Mouse (Mus musculus) liver, embryonic 16.5 days (tissue): ENCODE data around the gene Cttnbp2nl. TPM values are rescaled to one million over a fixed set of nuclear protein-coding genes. Genes with fewer than 3 reads are reported as not detected.
A peak's percentile ranks its signal among the peaks of the same experiment; 100 is the strongest.

Experiments
- ATAC-seq: fragments of 200-750 bp; cut with Nextera tagmentation; 2 replicates; pipeline ENCODE4 v1.8.0; 2017; ENCODE audit warnings: low read depth, mild to moderate bottlenecking, moderate number of reproducible peaks, moderate library complexity
- H3K27ac ChIP-seq: fragments of 300-500 bp; sonication (generic); 2 replicates; pipeline ENCODE4 v1.5.1; 2014; ENCODE audit warnings: mild to moderate bottlenecking, low read length
- H3K27me3 ChIP-seq: fragments of 300-500 bp; sonication (generic); 2 replicates; pipeline ENCODE4 v1.6.1; 2014; ENCODE audit warnings: low read depth, low read length, mixed read lengths; ENCODE audit not compliant: control insufficient read depth, insufficient read depth
- H3K36me3 ChIP-seq: fragments of 300-500 bp; sonication (generic); 2 replicates; pipeline ENCODE4 v1.6.1; 2014; ENCODE audit warnings: mild to moderate bottlenecking; ENCODE audit not compliant: control insufficient read depth, insufficient read depth
- H3K4me1 ChIP-seq: fragments of 300-500 bp; sonication (generic); 2 replicates; pipeline ENCODE4 v1.6.1; 2014; ENCODE audit warnings: low read depth, low read length, mixed read lengths; ENCODE audit not compliant: control insufficient read depth
- H3K4me2 ChIP-seq: fragments of 300-500 bp; sonication (generic); 2 replicates; pipeline ENCODE4 v1.6.1; 2014; ENCODE audit warnings: low read depth, low read length, mixed read lengths
- H3K4me3 ChIP-seq: fragments of 300-500 bp; sonication (generic); 2 replicates; pipeline ENCODE4 v1.5.1; 2014; ENCODE audit warnings: low read depth, mild to moderate bottlenecking, low read length
- H3K9ac ChIP-seq: fragments of 300-500 bp; sonication (generic); 2 replicates; pipeline ENCODE4 v1.6.1; 2014; ENCODE audit warnings: low read depth, low read length
- H3K9me3 ChIP-seq: fragments of 300-500 bp; sonication (generic); replicated peaks from 2 replicates; pipeline ENCODE4 v1.6.1; 2016; ENCODE audit warnings: low read length; ENCODE audit not compliant: control insufficient read depth
- WGBS: fragments of 180-500 bp; shearing (Covaris S2); extraction: QIAGEN DNeasy Blood & Tissue Kit; methylation state at CpG from one replicate; pipeline ENCODE4 v1.1.7; 2014; ENCODE audit not compliant: insufficient replicate concordance; 5-methylcytosine and 5-hydroxymethylcytosine counted together
- polyA plus RNA-seq: library from polyadenylated mRNA; unstranded; fragments of >200 nt; fragmentation: Nextera tagmentation; extraction: Ambion mirVana; gene quantifications from 2 replicates; pipeline ENCODE4 v1.2.1, GENCODE M21; 2015

Gene Cttnbp2nl
- polyA plus RNA-seq, 1 experiment from 2014 or later, result 3.3 TPM

DNA sequence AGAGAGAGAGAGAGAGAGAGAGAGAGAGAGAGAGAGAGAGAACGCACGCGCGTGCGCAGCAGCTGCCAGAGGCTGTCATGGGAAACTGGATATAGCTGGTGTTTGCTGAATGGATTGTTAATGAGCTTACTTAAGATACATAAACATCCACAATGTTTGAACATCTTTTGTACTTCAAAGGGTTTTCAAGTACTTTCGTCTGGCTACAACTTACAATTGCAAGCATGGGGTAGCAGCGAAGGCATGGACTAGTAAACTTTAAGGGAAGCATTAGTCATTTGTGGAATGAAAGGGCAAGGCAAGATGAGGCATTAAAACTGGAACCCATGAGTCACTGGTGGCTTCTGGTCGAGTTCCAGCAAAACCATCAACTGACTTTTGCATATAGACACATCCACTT lies 52.4 kb downstream of the Cttnbp2nl start:
- Histone ChIP-seq H3K9me3 (no peaks in the 10 kb centered on the region), H3K27ac (no peak overlapping the region), H3K4me3 (no peak overlapping the region), H3K36me3 (no peaks in the 10 kb centered on the region), H3K4me1 (no peaks in the 10 kb centered on the region), H3K4me2 (no peak overlapping the region), H3K27me3 (no peaks in the 10 kb centered on the region; the same call in 1 of the 2 replicates), H3K9ac (no peak overlapping the region)
- 70% methylated on average over 8 of the region's 8 CpGs for WGBS
- no peak for ATAC-seq

DNA sequence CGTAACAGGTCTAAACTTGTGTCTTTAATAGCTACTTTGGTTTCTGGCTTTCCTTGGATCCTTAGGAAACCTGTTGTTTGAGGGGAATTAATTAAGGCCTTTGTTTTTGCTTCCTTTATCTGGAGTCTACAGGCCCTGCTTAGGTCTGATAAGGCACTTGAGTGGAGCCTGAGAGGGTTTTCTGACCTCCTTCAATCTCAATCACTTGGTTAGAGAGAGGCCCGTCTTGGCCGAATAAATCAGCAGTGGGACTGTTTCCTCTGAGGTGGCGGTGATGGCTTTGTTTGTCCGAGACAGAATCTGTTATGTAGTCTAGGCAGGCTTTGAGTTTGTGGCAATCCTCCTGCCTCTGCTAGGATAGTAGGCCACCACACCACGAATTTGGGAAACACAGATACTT lies 55.4 kb downstream of the Cttnbp2nl start:
- Histone ChIP-seq H3K4me2 (no peak overlapping the region), H3K9me3 (no peaks in the 10 kb centered on the region), H3K4me1 (no peaks in the 10 kb centered on the region; the same call in 1 of the 2 replicates), H3K4me3 (no peak overlapping the region), H3K36me3 (no peaks in the 10 kb centered on the region), H3K27ac (no peak overlapping the region), H3K27me3 (no peaks in the 10 kb centered on the region; the same call in 1 of the 2 replicates), H3K9ac (no peak overlapping the region)
- no peak for ATAC-seq
- 23% methylated on average over 6 of the region's 6 CpGs for WGBS

DNA sequence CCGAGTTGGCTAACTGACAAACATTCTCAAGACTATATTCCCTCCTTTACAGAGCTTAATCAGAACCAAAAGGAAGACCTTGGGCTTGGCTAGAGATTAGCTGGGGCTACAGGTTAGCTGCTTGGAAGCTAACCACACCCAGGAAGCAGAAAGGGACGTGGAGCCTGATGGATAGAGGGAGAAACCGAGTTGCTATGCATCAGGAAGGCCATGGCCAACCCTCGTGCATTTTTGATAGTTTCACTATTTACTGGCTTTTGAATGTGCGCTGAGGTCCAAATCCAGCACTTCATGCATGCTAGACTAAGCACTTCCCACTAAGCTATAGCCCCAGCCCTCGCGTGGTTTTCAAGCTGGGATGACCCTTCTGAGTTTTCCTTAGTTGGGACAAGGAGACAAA lies 57.2 kb downstream of the Cttnbp2nl start:
- H3K9me3 ChIP-seq, result no peaks in the 10 kb centered on the region
- no peak overlapping the region for H3K4me3 ChIP-seq
- WGBS, result 53% methylated on average over 7 of the region's 7 CpGs
- no peaks in the 10 kb centered on the region; the same call in 1 of the 2 replicates for H3K27me3 ChIP-seq
- no peaks in the 10 kb centered on the region for H3K36me3 ChIP-seq
- no peak overlapping the region for H3K27ac ChIP-seq
- no peak overlapping the region for H3K4me2 ChIP-seq
- H3K4me1 ChIP-seq, result no peaks in the 10 kb centered on the region; the same call in 1 of the 2 replicates
- no peak overlapping the region for H3K9ac ChIP-seq
- no peak for ATAC-seq

DNA sequence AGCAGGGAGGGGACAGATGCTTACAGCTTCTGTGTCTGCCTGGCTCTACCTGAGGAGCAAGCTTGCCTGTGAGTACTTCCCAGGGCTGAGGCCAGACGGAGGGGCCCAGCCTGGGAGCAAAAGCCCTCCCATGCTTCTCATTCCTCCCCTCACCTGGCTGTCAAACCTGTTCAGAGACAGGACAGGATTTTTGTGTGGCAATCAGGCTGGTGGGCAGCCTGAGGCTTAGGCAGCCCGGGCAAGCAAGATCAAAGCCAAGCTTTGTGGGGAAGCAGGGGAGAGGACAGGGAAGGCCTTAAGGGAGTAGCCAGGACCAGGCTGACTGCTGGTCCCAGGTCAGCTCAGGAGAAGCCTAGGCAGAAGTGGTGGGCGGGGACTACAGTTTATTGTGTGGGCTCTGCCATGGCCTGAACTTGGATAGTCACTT lies 58.5 kb downstream of the Cttnbp2nl start:
- Histone ChIP-seq H3K27me3 (no peaks in the 10 kb centered on the region; the same call in 1 of the 2 replicates), H3K9me3 (no peaks in the 10 kb centered on the region), H3K36me3 (no peaks in the 10 kb centered on the region), H3K4me2 (no peak overlapping the region), H3K4me1 (no peaks in the 10 kb centered on the region; the same call in 1 of the 2 replicates), H3K9ac (no peak overlapping the region), H3K27ac (no peak overlapping the region), H3K4me3 (no peak overlapping the region)
- no peak for ATAC-seq
- WGBS, result 43% methylated on average over 3 of the region's 3 CpGs

DNA sequence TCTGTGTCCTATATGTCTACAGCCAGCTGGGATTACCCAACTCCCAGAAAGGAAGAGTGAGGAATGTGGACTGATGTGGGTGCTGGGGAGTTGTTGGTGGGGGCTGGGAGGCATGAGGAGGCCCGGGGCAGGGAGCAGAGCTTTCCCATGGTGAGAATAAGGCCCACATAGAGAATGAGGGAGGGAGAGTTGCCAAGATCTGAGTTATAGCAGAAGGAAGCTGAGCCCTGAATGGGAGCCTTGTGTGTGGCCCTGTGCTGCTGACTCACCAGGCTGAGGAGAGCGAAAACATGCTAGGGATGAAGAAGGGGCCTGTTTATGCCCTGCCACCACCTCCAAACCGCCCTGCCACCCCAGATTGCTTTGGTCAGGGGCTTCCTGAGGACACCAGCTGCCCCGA lies 59.1 kb downstream of the Cttnbp2nl start:
- Histone ChIP-seq H3K36me3 (no peaks in the 10 kb centered on the region), H3K27ac (no peak overlapping the region), H3K4me2 (no peak overlapping the region), H3K9ac (no peak overlapping the region), H3K9me3 (no peaks in the 10 kb centered on the region), H3K4me1 (no peaks in the 10 kb centered on the region; the same call in 1 of the 2 replicates), H3K4me3 (no peak overlapping the region), H3K27me3 (no peaks in the 10 kb centered on the region; the same call in 1 of the 2 replicates)
- ATAC-seq, result 0 out of 2 replicates have a peak, but pooled peaks have one; percentile 21
- 44% methylated on average over 4 of the region's 4 CpGs for WGBS

DNA sequence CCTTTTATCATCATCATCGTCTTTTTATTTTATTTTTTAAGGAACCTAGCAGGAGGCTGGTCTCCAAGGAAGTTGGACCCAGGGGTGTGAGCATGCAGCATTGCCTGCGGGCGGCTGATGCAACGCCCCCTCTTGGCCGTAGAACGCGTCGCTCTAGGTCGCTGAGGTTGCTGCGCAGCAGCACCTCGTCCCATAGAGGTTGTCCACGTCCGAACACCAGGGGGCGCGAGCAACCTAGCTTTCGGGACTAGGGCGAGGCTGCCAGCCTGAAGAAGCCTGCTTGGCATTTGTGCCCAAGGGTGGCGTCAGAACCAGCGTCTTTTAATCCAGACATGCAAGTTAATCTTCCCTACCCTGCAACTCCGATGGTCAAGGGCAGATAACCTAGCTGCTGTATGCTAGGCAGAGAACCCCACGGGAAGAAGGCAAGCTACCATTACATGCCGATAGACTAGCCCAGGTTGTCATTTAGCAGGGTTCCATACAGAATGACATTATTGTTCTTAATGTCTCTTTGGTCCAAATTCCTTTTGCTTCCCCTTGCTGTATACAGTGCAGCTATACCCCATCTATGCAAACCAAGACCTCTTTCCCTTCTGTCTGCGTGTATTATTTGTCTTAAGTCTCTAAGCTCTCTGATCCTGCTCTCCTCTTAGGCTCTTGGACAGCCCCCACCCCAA lies 60.1 kb downstream of the Cttnbp2nl start:
- Histone ChIP-seq H3K36me3 (no peaks in the 10 kb centered on the region), H3K4me3 (no peak overlapping the region), H3K27ac (no peak overlapping the region), H3K4me1 (no peaks in the 10 kb centered on the region; the same call in 1 of the 2 replicates), H3K9me3 (no peaks in the 10 kb centered on the region), H3K9ac (no peak overlapping the region), H3K27me3 (no peaks in the 10 kb centered on the region; the same call in 1 of the 2 replicates), H3K4me2 (no peak overlapping the region)
- ATAC-seq, result peak; percentile 47; the same call in 1 of the 2 replicates
- 9% methylated on average over 23 of the region's 23 CpGs for WGBS

DNA sequence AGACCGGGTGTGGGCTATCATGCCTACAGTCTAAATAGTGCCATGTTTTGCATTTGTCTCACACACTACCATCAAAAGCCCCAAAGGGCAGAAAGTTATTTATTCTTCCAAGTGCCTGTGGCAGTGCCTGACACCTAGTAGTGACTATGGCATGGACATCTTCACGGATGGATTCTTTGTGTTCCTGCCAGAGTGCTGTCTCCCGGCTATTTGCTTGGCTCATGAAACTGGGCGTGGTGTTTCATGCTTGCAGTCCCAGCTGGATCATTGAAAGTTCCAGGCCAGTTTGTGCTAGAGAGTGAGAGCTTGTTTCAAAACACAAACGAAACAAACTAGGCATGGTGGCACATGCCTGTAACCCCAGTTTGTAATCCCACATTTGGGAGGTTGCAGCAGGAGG lies 61.2 kb downstream of the Cttnbp2nl start:
- ATAC-seq, result no peak
- Histone ChIP-seq H3K4me3 (no peak overlapping the region), H3K9me3 (no peaks in the 10 kb centered on the region), H3K4me1 (no peaks in the 10 kb centered on the region; the same call in 1 of the 2 replicates), H3K9ac (no peak overlapping the region), H3K4me2 (no peak overlapping the region), H3K27ac (no peak overlapping the region), H3K36me3 (no peaks in the 10 kb centered on the region), H3K27me3 (no peaks in the 10 kb centered on the region)
- 55% methylated on average over 5 of the region's 5 CpGs for WGBS

DNA sequence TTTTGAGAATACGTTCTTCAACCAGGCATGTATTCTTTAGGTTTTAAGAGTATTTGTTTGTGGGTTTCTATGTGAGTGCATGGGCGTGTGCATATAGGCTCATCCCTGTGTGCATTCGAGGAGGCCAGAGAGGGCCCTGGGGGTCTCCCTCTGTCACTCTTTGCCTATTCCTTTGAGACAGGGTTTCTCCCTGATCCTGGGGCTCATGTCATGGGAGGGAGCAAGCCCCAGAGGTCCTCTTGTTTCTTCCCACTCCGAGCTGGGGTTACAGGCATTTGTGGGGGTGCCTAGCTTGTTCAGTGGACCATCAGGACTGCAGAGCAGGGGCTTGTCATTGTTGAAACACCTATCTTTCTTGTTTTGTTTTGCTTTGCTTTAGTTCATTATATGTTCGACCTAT lies 65.1 kb downstream of the Cttnbp2nl start:
- Histone ChIP-seq H3K27ac (no peak overlapping the region), H3K4me1 (no peaks in the 10 kb centered on the region; the same call in 1 of the 2 replicates), H3K4me2 (no peak overlapping the region), H3K4me3 (no peak overlapping the region), H3K27me3 (no peaks in the 10 kb centered on the region), H3K36me3 (no peaks in the 10 kb centered on the region), H3K9me3 (no peaks in the 10 kb centered on the region), H3K9ac (no peak overlapping the region)
- 46% methylated on average over 5 of the region's 5 CpGs for whole genome bisulfite sequencing
- ATAC-seq, result no peak

DNA sequence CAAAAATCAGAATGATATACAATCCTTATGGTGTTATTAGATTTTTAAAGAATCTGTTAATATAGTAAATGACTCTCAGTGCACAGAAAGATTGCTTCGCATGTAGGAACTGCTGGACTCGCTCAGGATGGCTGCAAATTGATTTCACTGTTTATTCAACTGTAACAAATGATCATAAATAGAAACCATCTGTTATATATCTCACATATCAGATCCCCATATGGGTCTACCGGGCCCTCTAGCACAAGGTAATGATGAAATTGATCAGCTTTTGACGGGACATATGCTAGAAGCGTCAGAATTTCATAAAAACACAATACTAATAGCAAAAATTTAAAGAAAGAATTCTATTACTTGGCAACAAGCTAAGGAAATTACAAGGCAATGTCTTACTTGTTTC lies 73.2 kb downstream of the Cttnbp2nl start:
- Histone ChIP-seq H3K4me1 (no peaks in the 10 kb centered on the region), H3K4me3 (no peak overlapping the region), H3K9ac (no peak overlapping the region), H3K9me3 (no peaks in the 10 kb centered on the region), H3K4me2 (no peak overlapping the region), H3K27me3 (no peaks in the 10 kb centered on the region), H3K36me3 (no peaks in the 10 kb centered on the region), H3K27ac (no peak overlapping the region)
- no peak for ATAC-seq
- 59% methylated on average over 5 of the region's 5 CpGs for WGBS
